Mouse (Mus musculus) intestine, embryonic 15.5 days (tissue): Measurements from ENCODE around the gene Sh2b3. TPM values are rescaled to one million over a fixed set of nuclear protein-coding genes. Genes with fewer than 3 reads are reported as not detected.
A peak's percentile ranks its signal among the peaks of the same experiment; 100 is the strongest.

Source experiments
- ATAC-seq: fragments of 200-750 bp; cut with Nextera tagmentation; 2 replicates; pipeline ENCODE4 v1.8.0; 2017; ENCODE audit warnings: moderate TSS enrichment, moderate library complexity
- H3K27ac ChIP-seq: fragments of 300-500 bp; sonication (generic); 2 replicates; pipeline ENCODE4 v1.5.1; 2015; ENCODE audit warnings: mild to moderate bottlenecking, inconsistent platforms
- H3K27me3 ChIP-seq: fragments of 300-500 bp; sonication (generic); replicated peaks from 2 replicates; pipeline ENCODE4 v1.6.1; 2015; ENCODE audit warnings: inconsistent platforms
- H3K36me3 ChIP-seq: fragments of 300-500 bp; sonication (generic); 2 replicates; pipeline ENCODE4 v1.6.1; 2015; ENCODE audit warnings: inconsistent platforms
- H3K4me1 ChIP-seq: fragments of 300-500 bp; sonication (generic); replicated peaks from 2 replicates; pipeline ENCODE4 v1.6.1; 2015; ENCODE audit warnings: inconsistent platforms
- H3K4me2 ChIP-seq: fragments of 300-500 bp; sonication (generic); replicated peaks from 2 replicates; pipeline ENCODE4 v1.6.1; 2015; ENCODE audit warnings: mild to moderate bottlenecking, inconsistent platforms
- H3K4me3 ChIP-seq: fragments of 300-500 bp; sonication (generic); replicated peaks from 2 replicates; pipeline ENCODE4 v1.5.1; 2015; ENCODE audit warnings: inconsistent platforms
- H3K9ac ChIP-seq: fragments of 300-500 bp; sonication (generic); 2 replicates; pipeline ENCODE4 v1.6.1; 2015; ENCODE audit warnings: inconsistent platforms
- H3K9me3 ChIP-seq: fragments of 300-500 bp; sonication (generic); 2 replicates; pipeline ENCODE4 v1.6.1; 2016; ENCODE audit warnings: inconsistent platforms
- WGBS: fragments of 180-500 bp; shearing (Covaris S2); methylation state at CpG from one replicate; pipeline ENCODE4 v1.1.7; 2015; 5-methylcytosine and 5-hydroxymethylcytosine counted together
- polyA plus RNA-seq: library from polyadenylated mRNA; unstranded; fragments of >200 nt; fragmentation: Nextera tagmentation; extraction: Ambion mirVana; gene quantifications from 2 replicates; pipeline ENCODE4 v1.2.1, GENCODE M21; 2015

Gene Sh2b3
- polyA plus RNA-seq, 1 experiment from 2014 or later = 13.1 TPM

DNA sequence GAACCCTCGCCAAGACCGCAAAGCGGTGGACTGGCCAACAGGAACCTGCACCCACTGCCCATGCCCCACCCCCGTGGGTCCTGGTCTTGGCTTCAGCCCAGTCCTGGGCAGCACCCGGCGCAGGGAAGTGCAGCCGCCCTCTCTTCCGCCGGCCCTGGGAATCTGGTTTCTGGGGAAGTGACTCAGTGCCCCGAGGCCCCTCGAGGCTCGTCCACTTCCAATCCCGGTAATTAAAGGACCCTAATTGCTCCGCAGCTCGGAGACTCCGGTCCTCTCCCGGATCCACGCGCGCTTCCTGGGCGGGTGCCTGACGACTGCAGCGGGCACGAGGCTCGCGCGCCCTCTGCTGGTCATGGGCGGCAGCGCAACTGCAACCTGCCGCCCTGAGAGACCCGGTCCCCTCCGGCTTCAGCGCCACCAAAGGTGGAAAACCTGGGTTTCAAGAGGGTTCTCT, 5.2 kb upstream of the Sh2b3 start:
- peaks cover 22% of the 10 kb centered on the region for H3K4me1 ChIP-seq
- H3K36me3 ChIP-seq = no peaks in the 10 kb centered on the region
- H3K9me3 ChIP-seq = no peaks in the 10 kb centered on the region
- peak overlapping the region; percentile 87 for H3K4me2 ChIP-seq
- H3K27me3 ChIP-seq = peaks cover 10% of the 10 kb centered on the region; the same call in 1 of the 2 replicates
- H3K27ac ChIP-seq = 0 out of 2 replicates have a peak overlapping the region, but pooled peaks have one; percentile 33
- peak overlapping the region; percentile 54 for H3K4me3 ChIP-seq
- ATAC-seq = peak; percentile 76
- under 1% methylated on average over 33 of the region's 33 CpGs for WGBS
- H3K9ac ChIP-seq = peak overlapping the region; percentile 62

DNA sequence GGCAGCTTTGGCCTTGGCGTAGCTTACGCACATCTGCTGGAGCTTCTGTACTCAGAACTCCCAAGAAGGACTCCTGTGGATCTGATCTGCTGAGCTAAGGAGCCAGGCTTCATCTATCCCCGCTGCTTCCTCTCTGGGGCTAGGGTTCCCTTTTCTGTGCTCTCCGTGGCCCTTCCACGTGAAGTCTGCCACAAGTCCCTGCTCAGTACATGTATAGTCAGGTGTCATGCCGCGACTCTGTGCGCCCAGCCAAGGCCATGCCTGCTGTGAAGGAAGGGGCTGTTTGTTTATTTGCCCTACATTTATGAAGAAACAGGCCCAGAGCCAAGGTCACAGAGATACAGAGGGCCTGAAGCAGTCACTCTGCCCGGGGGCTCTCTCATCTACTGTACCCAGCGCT, 4.5 kb upstream of the Sh2b3 start:
- Histone ChIP-seq H3K4me1 (peaks cover 27% of the 10 kb centered on the region), H3K27me3 (peaks cover 10% of the 10 kb centered on the region; the same call in 1 of the 2 replicates), H3K4me3 (no peak overlapping the region), H3K4me2 (peak overlapping the region; percentile 87), H3K9ac (no peak overlapping the region), H3K27ac (peak overlapping the region; percentile 33; the same call in 1 of the 2 replicates), H3K9me3 (no peaks in the 10 kb centered on the region), H3K36me3 (no peaks in the 10 kb centered on the region)
- WGBS = 51% methylated on average over 10 of the region's 10 CpGs
- no peak for ATAC-seq

DNA sequence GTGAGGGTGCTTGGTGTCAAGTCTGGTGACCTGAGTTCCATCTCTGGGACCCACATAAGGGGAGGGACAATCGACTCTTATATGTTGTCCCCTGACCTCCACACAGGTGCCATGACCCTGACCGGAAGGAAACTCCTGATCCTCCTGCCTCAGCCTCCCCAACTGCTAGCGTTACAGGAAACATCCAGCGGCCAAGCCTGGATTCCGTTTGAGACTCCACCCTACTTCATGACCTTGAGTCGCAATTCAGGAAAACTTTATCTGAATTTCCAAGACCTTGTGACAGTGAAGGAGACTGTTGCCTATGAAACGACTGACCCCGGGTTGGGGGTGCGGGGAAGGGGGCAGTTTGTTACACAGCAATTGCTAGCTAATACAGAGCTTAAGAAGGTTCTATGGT, 4.1 kb upstream of the Sh2b3 start:
- peaks cover 27% of the 10 kb centered on the region for H3K4me1 ChIP-seq
- no peak overlapping the region for H3K4me2 ChIP-seq
- no peak overlapping the region for H3K9ac ChIP-seq
- peaks cover 10% of the 10 kb centered on the region; the same call in 1 of the 2 replicates for H3K27me3 ChIP-seq
- ATAC-seq = no peak
- no peaks in the 10 kb centered on the region for H3K36me3 ChIP-seq
- peak overlapping the region; percentile 33; the same call in 1 of the 2 replicates for H3K27ac ChIP-seq
- no peak overlapping the region for H3K4me3 ChIP-seq
- no peaks in the 10 kb centered on the region for H3K9me3 ChIP-seq
- WGBS = 86% methylated on average over 9 of the region's 9 CpGs

DNA sequence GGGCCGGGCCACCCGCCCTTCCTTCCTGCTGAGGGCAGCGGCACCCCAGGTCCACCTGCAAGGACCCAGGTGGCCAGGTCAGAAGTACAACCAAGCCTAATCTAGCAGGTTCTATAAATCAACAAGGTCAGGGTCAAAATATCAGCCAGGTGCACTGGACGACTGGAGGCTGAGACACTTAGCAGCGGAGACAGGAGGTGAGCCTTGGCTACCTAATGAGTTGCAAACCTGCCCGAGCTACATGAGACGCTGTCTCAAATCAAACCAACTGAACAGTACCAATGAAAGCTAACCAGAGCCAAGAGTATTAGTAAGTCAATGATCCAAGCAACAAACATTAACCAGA, 1.7 kb upstream of the Sh2b3 start:
- no peak for ATAC-seq
- peak overlapping the region; percentile 90 for H3K4me2 ChIP-seq
- H3K4me3 ChIP-seq = peak overlapping the region; percentile 79
- WGBS = 27% methylated on average over 7 of the region's 7 CpGs
- H3K27ac ChIP-seq = peak overlapping the region; percentile 85
- peaks cover 3% of the 10 kb centered on the region; the same call in 1 of the 2 replicates for H3K27me3 ChIP-seq
- peaks cover 46% of the 10 kb centered on the region for H3K4me1 ChIP-seq
- peak overlapping the region; percentile 57 for H3K9ac ChIP-seq
- H3K9me3 ChIP-seq = no peaks in the 10 kb centered on the region
- no peaks in the 10 kb centered on the region for H3K36me3 ChIP-seq

DNA sequence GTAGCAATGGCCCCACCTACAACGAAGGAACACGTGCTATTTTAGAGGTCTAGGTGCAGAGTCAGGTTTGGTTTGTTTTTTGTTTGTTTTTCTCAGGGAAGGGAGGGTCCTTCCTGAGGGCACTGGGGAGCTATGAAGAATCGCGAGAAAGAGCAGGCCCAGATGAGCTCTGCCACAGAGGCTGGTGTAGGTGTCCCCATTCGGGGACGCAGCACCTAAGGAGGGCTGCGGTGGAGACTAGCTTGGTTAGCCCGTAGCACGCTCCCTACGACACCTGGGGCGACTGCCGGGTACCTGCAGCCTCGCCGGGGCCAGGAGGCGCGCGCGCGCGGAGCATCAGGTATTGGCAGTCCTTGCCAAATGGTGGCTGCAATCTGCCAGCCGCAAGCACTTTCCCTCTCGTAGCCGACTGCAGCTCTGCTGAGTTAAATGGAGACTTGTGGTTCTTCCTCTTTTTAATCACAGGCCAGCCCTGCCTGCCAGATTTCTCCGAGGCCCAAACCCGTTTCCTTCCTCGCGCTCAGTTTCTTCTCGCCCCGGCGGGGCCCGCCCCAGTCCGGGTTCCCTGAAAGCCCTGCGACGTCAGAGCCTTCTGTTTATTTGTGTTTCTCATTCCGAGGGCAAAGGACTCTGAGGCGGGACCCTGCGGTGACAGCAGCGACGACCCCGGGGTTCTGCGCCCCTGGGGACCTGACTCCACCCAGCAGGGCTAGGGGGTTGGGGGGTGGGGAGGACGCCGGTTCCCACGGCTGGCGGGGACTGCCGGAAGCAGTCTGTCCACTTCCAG, 1.1 kb upstream of the Sh2b3 start:
- Histone ChIP-seq H3K9ac (peak overlapping the region; percentile 57), H3K36me3 (no peaks in the 10 kb centered on the region), H3K27me3 (no peaks in the 10 kb centered on the region), H3K4me2 (peak overlapping the region; percentile 90), H3K27ac (peak overlapping the region; percentile 85), H3K9me3 (no peaks in the 10 kb centered on the region), H3K4me1 (peaks cover 52% of the 10 kb centered on the region), H3K4me3 (peak overlapping the region; percentile 79)
- ATAC-seq = no peak
- 4% methylated on average over 46 of the region's 46 CpGs for WGBS

DNA sequence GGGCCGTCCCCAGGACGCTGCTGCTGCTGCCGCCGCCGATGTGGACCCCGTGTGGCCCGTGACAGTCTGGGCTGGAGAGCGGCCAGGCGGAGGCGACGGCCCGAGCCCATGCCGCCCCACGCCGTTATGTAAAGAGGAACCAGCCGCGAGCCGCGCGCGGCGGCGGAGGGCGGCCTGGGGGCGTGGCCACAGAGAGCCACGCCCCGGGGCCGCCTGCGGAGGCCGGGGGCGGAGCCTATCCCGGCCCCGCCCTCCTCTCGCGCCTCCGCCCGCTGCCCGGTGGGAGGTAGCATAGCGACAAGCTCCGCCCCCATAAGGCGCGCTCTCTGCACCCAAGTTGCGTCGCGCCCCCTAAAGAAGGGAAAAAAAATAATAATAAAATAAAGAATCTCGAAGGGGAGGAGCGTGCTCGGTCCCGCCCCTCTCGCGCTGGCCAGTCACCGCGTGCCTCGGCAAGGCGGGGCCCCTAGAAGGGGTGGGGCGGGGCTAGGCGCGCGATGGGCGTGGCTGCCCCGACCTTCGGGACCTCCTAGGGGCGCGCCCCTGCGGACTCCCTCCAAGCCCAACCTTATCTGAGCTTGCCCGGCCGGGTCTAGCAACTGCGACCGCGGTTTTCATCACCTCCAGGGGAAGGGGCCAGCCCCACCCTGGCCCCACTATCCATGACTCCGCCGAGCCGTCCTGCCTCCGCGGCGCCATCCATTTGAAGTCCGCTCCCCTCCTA, 592 bp downstream of the Sh2b3 start:
- Histone ChIP-seq H3K4me3 (peak overlapping the region; percentile 79), H3K27ac (peak overlapping the region; percentile 86), H3K36me3 (no peaks in the 10 kb centered on the region), H3K4me2 (peak overlapping the region; percentile 90), H3K9me3 (no peaks in the 10 kb centered on the region), H3K27me3 (no peaks in the 10 kb centered on the region), H3K4me1 (peaks cover 56% of the 10 kb centered on the region), H3K9ac (peak overlapping the region; percentile 77)
- WGBS = under 1% methylated on average over 77 of the region's 77 CpGs
- peak; percentile 89 for ATAC-seq

DNA sequence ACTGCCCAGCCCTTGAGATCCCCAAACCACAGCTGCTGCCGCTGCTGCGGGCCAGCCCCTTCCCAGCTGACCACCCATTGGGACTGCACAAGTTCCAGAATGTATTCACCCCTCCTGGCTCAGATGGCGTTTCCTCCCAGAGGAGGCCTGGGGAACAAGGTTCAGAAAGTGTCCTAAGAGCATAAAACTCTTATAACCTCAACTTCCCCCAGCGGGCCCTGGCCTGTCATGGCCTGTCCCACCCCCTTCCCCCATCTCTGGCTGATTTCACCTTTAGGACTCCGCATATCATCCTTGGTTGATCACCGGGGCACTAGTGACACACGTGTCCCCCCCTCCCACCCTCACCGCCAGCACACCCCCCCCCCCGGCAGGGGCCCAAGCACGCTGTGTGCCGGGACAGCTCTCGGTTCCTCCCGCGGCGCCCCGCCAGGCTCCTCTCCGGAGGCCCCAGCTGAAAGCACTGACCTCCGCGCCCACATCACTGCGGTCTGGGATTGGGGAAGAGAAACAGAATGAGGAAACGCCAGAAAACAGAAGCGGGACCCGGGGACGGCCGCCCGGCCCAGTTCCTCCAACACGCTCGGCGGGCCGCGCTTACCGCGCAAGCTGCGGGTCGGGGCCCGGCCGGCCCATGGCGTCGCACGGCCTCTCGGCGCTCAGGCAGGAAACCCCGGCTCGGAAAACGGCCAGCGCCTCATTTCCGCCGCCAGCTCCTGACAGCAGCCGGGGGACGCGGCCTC, 1.3 kb downstream of the Sh2b3 start:
- H3K36me3 ChIP-seq = no peaks in the 10 kb centered on the region

DNA sequence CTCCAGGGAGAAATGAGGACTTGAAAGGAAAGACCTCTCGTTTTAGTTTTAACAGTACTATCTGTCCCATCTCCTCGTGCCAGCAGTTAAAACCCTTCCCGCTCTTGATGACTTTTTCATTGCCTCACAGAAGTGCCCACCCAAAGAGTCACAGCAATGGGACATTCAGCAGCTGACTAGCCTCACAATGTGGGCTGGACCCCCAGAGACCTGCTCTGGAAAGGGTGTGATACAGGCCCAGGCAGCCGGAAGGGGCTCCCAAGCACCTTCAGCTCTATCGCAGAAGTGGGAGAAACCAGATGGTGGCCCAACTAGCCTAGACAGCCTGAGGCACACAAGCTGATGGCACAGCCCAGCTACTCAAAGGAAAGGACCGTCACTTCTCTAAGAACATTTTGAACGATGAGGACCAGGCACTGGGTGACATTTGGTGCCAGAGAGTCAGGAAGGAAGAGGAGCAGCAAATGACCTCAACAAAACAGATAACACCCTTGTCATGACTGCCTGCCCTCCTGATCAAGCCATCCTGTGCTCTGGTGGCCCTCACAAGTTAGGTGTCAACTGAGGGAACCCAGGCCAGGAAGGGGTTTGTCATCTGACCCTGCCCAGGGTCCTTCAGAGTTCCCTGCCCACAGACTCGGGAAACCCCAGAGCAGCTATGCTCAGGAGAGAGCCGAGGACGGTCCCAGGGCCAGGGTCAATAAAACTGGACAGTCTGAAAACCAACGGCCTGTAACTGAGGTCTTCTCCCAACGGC, 2.3 kb downstream of the Sh2b3 start:
- Histone ChIP-seq H3K9me3 (no peaks in the 10 kb centered on the region), H3K27me3 (no peaks in the 10 kb centered on the region), H3K9ac (peak overlapping the region; percentile 77), H3K4me3 (peak overlapping the region; percentile 79), H3K4me1 (peaks cover 56% of the 10 kb centered on the region), H3K36me3 (no peaks in the 10 kb centered on the region), H3K4me2 (peak overlapping the region; percentile 90), H3K27ac (peak overlapping the region; percentile 86; the same call in 1 of the 2 replicates)
- ATAC-seq = no peak
- 33% methylated on average over 12 of the region's 12 CpGs for WGBS

More for the DNA sequence above, 1.3 kb downstream of the Sh2b3 start:
- Histone ChIP-seq H3K27me3 (no peaks in the 10 kb centered on the region), H3K9me3 (no peaks in the 10 kb centered on the region), H3K4me3 (peak overlapping the region; percentile 79), H3K4me1 (peaks cover 56% of the 10 kb centered on the region), H3K4me2 (peak overlapping the region; percentile 90), H3K9ac (peak overlapping the region; percentile 77), H3K27ac (peak overlapping the region; percentile 86)
- peak; percentile 29 for ATAC-seq
- under 1% methylated on average over 49 of the region's 51 CpGs for WGBS

DNA sequence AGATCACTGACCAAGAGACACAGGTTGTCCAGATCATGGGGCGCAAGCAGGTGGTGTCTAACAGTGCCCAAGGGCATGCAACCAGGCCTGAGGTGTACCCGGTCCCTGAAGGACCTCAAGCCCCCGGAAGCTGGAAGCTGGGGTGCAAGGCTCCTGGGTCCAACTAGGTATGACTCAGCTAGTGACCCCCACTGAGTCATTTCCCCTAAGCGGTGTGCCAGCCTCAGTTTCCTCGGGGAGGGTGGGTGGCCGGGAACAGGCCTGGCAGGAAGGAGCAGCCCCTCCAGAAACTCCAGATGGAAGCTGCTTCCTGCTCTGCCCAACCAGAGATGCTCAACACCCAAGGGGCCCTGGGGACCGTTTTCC, 3.2 kb downstream of the Sh2b3 start:
- ATAC-seq = no peak
- Histone ChIP-seq H3K27me3 (no peaks in the 10 kb centered on the region), H3K36me3 (no peaks in the 10 kb centered on the region), H3K9me3 (no peaks in the 10 kb centered on the region), H3K4me3 (peak overlapping the region; percentile 8; the same call in 1 of the 2 replicates), H3K4me2 (peak overlapping the region; percentile 90), H3K4me1 (peaks cover 58% of the 10 kb centered on the region), H3K9ac (no peak overlapping the region), H3K27ac (peak overlapping the region; percentile 15; the same call in 1 of the 2 replicates)
- 61% methylated on average over 7 of the region's 7 CpGs for WGBS

DNA sequence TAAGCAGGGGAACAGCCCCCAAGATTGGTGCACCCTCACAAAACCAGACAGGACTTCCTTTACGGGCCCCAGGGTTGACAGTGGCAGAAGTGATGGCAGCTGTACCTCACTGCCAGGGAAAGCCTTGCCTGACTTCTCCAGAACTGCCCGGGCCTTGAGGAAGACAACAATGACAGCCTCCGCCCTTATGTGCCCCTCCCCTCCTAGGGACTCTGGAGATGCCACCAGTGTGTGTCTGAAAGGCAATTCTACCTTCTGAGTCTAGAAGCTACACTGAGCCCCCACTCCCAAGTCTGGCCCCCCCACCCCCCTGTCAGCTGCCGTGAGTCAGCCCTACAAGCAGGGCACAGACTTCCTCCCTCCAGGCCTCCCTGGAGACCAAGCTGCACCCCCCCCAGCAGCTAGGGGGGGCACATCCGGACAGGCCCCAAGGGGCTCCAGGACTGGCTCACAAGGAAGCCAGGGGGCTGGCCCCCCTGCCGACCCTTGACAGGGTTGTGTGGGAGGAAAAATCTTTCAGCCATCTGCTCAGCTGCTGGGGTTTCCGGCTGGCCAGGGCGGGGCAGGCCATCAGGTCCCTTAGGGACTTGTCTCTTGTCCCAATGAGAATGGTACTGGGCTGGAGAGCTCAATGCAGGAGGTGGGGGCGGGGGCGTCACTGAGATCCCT, 3.7 kb downstream of the Sh2b3 start:
- Histone ChIP-seq H3K9me3 (no peaks in the 10 kb centered on the region), H3K27ac (peak overlapping the region; percentile 32), H3K4me2 (peak overlapping the region; percentile 90), H3K4me1 (peaks cover 61% of the 10 kb centered on the region), H3K27me3 (no peaks in the 10 kb centered on the region), H3K36me3 (no peaks in the 10 kb centered on the region), H3K4me3 (peak overlapping the region; percentile 8; the same call in 1 of the 2 replicates), H3K9ac (0 out of 2 replicates have a peak overlapping the region, but pooled peaks have one; percentile 17)
- 37% methylated on average over 10 of the region's 10 CpGs for WGBS
- no peak for ATAC-seq

DNA sequence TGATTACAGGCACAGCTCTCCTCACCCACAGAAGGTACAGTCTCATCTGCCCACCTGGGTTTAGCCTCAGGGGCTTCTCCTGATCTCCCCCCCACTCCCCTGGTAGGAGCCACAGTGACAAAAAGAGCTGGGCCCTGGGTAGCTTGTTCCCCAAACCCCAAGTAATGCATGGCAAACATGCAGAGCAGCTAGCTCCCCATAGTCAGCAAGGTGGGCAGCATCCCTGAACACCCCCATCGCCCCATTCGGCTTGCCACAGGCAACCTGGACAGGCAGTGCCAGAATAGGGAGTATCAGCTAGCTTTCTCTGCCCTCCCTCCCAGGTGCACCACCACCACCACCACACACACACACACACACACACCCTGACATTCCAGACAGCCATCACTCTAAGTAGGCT, 4.3 kb downstream of the Sh2b3 start:
- Histone ChIP-seq H3K9ac (no peak overlapping the region), H3K4me3 (no peak overlapping the region), H3K9me3 (no peaks in the 10 kb centered on the region), H3K27me3 (no peaks in the 10 kb centered on the region), H3K4me1 (peaks cover 60% of the 10 kb centered on the region), H3K36me3 (no peaks in the 10 kb centered on the region), H3K4me2 (peak overlapping the region; percentile 90), H3K27ac (0 out of 2 replicates have a peak overlapping the region, but pooled peaks have one; percentile 51)
- 98% methylated on average over 2 of the region's 2 CpGs for WGBS
- no peak for ATAC-seq
